Mouse (Mus musculus) liver, postnatal 0 days (tissue): Measurements from ENCODE around the gene Hoxb3. TPM values are rescaled to one million over a fixed set of nuclear protein-coding genes. Genes with fewer than 3 reads are reported as not detected.

Experiments
- ATAC-seq: fragments of 200-750 bp; cut with Nextera tagmentation; 2 replicates; pipeline ENCODE4 v1.8.0; 2017; ENCODE audit warnings: mild to moderate bottlenecking, moderate library complexity
- DNase-seq: peaks from one replicate; pipeline ENCODE4 v3.0.0-alpha.2; 2016
- H3K27ac ChIP-seq: fragments of 300-500 bp; sonication (generic); 2 replicates; pipeline ENCODE4 v1.5.1; 2014; ENCODE audit warnings: antibody characterized with exemption, moderate library complexity, mild to moderate bottlenecking, low read depth
- H3K27me3 ChIP-seq: fragments of 300-500 bp; sonication (generic); 2 replicates; pipeline ENCODE4 v1.6.1; 2014; ENCODE audit warnings: low read length, control low read depth, mixed read lengths; ENCODE audit not compliant: insufficient read depth
- H3K36me3 ChIP-seq: fragments of 300-500 bp; sonication (generic); replicated peaks from 2 replicates; pipeline ENCODE4 v1.6.1; 2014; ENCODE audit warnings: mild to moderate bottlenecking, control low read depth, low read length, moderate library complexity, mixed read lengths; ENCODE audit not compliant: insufficient read depth
- H3K4me1 ChIP-seq: fragments of 300-500 bp; sonication (generic); 2 replicates; pipeline ENCODE4 v1.6.1; 2014; ENCODE audit warnings: antibody characterized with exemption, mild to moderate bottlenecking, control low read depth; ENCODE audit not compliant: insufficient read depth
- H3K4me2 ChIP-seq: fragments of 300-500 bp; sonication (generic); 2 replicates; pipeline ENCODE4 v1.6.1; 2014; ENCODE audit warnings: low read depth, mild to moderate bottlenecking, low read length, moderate library complexity, mixed read lengths
- H3K4me3 ChIP-seq: fragments of 300-500 bp; sonication (generic); 2 replicates; pipeline ENCODE4 v1.5.1; 2014; ENCODE audit warnings: low read depth, low read length
- H3K9ac ChIP-seq: fragments of 300-500 bp; sonication (generic); replicated peaks from 2 replicates; pipeline ENCODE4 v1.6.1; 2014; ENCODE audit warnings: mild to moderate bottlenecking, moderate library complexity
- H3K9me3 ChIP-seq: fragments of 300-500 bp; sonication (generic); 2 replicates; pipeline ENCODE4 v1.6.1; 2016; ENCODE audit warnings: mild to moderate bottlenecking, control low read depth, low read length, mixed read lengths
- CTCF ChIP-seq: sonication (generic); IDR thresholded peaks from 2 replicates; pipeline ENCODE4 v1.5.1; 2016; ENCODE audit warnings: antibody characterized with exemption, low read depth
- EP300 ChIP-seq: IDR thresholded peaks from 2 replicates; pipeline ENCODE4 v1.6.1; 2016; ENCODE audit warnings: antibody characterized with exemption, low read depth, mild to moderate bottlenecking
- WGBS: fragments of 180-500 bp; shearing (Covaris S2); extraction: QIAGEN DNeasy Blood & Tissue Kit; methylation state at CpG from one replicate; pipeline ENCODE4 v1.1.7; 2014; ENCODE audit not compliant: insufficient replicate concordance; 5-methylcytosine and 5-hydroxymethylcytosine counted together
- polyA plus RNA-seq: library from polyadenylated mRNA; unstranded; fragments of >200 nt; fragmentation: Nextera tagmentation; extraction: Ambion mirVana; gene quantifications from 2 replicates; pipeline ENCODE4 v1.2.1, GENCODE M21; 2015

Gene Hoxb3
- polyA plus RNA-seq, 1 experiment from 2014 or later = 0.26 TPM

DNA sequence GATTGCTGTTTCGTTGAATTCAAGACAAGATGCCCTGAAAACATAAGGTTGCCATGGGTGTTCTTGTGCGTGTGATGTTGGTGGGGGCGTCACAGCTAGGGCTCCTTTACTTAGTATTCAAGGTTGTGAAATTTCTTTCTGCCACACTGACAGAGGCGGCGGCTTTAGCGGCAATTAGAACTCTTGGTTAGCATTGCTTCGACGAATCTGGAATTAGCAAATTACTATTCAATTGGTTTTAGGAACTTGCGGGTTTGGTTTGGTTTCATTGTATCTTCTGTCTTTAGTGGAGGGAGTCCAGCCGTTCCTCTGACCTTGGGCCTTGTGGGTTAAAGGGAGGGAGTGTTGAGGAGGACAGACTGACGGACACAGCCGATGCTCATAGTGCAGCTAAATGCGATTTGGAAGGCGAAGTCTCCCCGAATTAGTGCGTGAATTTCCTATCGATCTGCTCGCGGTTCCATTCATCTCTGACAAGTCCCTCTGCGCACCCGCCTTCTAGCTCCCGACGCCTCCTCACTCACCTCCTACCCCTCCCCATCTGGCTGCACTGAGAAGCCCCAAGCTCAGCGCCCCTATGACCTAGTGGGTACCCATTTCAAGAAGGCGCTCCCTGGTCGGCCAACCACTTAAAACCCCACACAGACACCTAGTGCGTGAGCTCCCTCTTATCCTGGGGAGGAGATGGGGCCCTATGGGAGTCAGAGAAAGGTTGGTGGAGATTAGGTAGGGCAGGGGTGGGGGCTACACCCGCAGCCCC, 5.3 kb upstream of the Hoxb3 start, which contains the start of gene Hoxb4:
TSS of gene Hoxb4 (plus strand) at position 660 of the 760 bp plus-strand sequence.
- DNase-seq (peak; percentile 14), ATAC-seq (no peak)
- no peaks in the 10 kb centered on the region for H3K9me3 ChIP-seq
- H3K4me3 ChIP-seq = peak within 1 kb of the TSS; percentile 49
- H3K4me1 ChIP-seq = no peaks in the 10 kb centered on the region
- peak within 1 kb of the TSS; percentile 68 for H3K27ac ChIP-seq
- TF ChIP-seq EP300 (no peak), CTCF (no peak)
- H3K27me3 ChIP-seq = peaks cover 82% of the 10 kb centered on the region
- peak within 1 kb of the TSS; percentile 69 for H3K4me2 ChIP-seq
- H3K36me3 ChIP-seq = no peaks in the 10 kb centered on the region
- WGBS = 9% methylated on average over 28 of the region's 28 CpGs
- H3K9ac ChIP-seq = peak within 1 kb of the TSS; percentile 54

DNA sequence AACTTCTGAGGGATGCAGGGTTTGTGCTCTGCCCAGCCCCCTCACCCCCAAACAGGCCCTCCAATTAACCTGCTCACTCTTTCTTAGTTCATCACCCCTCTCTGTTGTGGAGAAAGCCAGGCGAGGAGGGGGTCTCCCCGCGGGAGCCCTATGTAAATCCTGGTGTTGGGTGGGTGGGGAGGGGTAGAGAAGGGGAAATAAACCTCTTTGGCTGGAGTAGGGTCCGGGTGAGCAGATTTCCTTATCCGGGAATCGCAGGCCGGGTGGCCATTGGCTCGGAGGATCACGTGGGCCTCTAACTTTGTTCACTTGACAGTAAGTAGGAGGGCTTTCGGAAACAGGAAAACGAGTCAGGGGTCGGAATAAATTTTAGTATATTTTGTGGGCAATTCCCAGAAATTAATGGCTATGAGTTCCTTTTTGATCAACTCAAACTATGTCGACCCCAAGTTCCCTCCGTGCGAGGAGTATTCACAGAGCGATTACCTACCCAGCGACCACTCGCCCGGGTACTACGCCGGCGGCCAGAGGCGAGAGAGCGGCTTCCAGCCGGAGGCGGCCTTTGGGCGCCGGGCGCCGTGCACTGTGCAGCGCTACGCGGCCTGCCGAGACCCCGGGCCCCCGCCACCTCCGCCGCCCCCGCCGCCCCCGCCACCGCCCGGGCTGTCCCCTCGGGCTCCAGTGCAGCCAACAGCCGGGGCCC, 4.6 kb upstream of the Hoxb3 start:
- TF ChIP-seq CTCF = no peak
- no peak for TF ChIP-seq EP300
- Histone ChIP-seq H3K4me3 (peak overlapping the region; percentile 49), H3K4me1 (no peaks in the 10 kb centered on the region), H3K27me3 (peaks cover 75% of the 10 kb centered on the region), H3K36me3 (no peaks in the 10 kb centered on the region), H3K4me2 (peak overlapping the region; percentile 69), H3K27ac (peak overlapping the region; percentile 68), H3K9ac (peak overlapping the region; percentile 54), H3K9me3 (no peaks in the 10 kb centered on the region)
- WGBS = under 1% methylated on average over 44 of the region's 45 CpGs
- peak; percentile 29 for DNase-seq
- peak; percentile 59; the same call in 1 of the 2 replicates for ATAC-seq

DNA sequence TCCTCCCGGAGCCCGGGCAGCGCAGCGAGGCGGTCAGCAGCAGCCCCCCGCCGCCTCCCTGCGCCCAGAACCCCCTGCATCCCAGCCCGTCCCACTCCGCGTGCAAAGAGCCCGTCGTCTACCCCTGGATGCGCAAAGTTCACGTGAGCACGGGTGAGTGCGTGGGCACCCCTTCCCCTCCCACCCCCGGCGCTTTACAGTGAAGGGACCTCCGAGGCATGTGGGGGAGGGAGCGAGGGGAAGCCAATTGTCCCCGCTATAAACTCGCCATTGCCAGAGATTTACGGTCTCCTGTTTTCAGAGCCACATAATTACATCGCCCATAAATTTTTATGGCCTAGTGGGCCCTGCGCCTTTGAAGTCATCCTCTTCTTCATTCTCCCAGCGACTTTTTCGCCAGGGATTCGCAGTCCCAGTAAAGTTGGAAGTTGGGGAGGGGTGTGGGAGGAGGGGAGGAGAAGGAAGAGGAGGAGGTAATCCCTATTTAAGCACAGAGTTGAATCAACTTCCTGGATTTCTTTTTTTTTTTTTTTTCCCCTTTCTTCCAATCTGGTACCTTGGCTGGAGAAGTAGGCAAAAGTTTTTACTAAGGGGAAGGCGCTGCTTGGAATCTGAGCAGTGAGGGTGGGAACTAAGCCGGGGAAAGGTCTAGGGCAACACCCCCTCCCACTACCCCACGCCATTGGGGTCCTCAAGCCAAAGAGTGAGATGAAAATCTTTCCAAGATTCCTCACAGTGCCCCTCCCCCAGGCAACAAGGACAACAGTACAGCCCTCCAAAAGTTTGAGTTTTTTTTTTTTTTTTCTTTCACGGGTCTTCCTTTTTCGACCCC, 3.8 kb upstream of the Hoxb3 start:
- Histone ChIP-seq H3K4me3 (peak overlapping the region; percentile 49), H3K9me3 (no peaks in the 10 kb centered on the region), H3K27ac (peak overlapping the region; percentile 68), H3K36me3 (no peaks in the 10 kb centered on the region), H3K4me1 (no peaks in the 10 kb centered on the region), H3K9ac (peak overlapping the region; percentile 54), H3K4me2 (peak overlapping the region; percentile 69), H3K27me3 (peaks cover 73% of the 10 kb centered on the region)
- WGBS = under 1% methylated on average over 34 of the region's 34 CpGs
- peak; percentile 15 for DNase-seq
- TF ChIP-seq CTCF (no peak), EP300 (no peak)
- no peak; the same call in 1 of the 2 replicates for ATAC-seq

DNA sequence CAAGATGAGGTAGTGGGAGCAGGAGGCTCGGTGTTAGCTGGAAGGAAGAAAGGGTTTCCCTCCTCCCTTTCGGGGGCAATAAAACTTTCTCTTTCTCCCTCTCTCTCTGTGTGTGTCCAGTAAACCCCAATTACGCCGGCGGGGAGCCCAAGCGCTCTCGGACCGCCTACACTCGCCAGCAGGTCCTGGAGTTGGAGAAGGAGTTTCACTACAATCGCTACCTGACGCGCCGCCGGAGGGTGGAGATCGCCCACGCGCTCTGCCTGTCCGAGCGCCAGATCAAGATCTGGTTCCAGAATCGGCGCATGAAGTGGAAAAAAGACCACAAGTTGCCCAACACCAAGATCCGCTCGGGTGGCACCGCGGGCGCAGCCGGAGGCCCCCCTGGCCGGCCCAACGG, 3.2 kb upstream of the Hoxb3 start:
- ATAC-seq (no peak), DNase-seq (peak; percentile 18)

DNA sequence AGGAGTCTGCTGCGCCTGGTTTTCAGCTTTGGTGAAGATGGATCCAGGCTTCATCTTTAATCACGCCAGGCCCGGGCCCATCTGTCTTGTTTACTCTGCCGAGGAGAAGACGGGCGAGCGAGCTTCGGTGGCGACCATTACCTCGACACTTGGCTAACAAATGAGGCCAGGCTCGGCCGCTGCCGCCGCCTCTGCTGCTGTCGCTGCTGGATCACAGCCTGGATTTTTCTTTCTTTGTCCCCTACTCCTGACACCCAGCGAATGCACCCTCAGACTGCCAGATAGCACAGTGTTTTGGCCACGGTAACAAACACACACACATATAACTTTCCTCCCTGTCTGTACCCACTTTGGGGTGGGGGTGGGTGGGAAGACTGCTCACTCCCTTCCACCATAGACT, 2.4 kb upstream of the Hoxb3 start:
- no peaks in the 10 kb centered on the region for H3K36me3 ChIP-seq
- TF ChIP-seq EP300 (no peak), CTCF (no peak)
- H3K27ac ChIP-seq = no peak overlapping the region; the same call in 1 of the 2 replicates
- no peak overlapping the region for H3K9ac ChIP-seq
- ATAC-seq (no peak), DNase-seq (peak; percentile 13)
- H3K27me3 ChIP-seq = peaks cover 68% of the 10 kb centered on the region
- H3K4me1 ChIP-seq = no peaks in the 10 kb centered on the region
- H3K4me3 ChIP-seq = no peak overlapping the region
- WGBS = 46% methylated on average over 17 of the region's 17 CpGs
- H3K9me3 ChIP-seq = no peaks in the 10 kb centered on the region
- peak overlapping the region; percentile 32; the same call in 1 of the 2 replicates for H3K4me2 ChIP-seq

More for the DNA sequence above, 3.2 kb upstream of the Hoxb3 start:
- TF ChIP-seq EP300 = no peak
- no peak for TF ChIP-seq CTCF
- Histone ChIP-seq H3K9me3 (no peaks in the 10 kb centered on the region), H3K4me1 (no peaks in the 10 kb centered on the region), H3K4me3 (peak overlapping the region; percentile 49), H3K27ac (peak overlapping the region; percentile 55), H3K36me3 (no peaks in the 10 kb centered on the region), H3K4me2 (peak overlapping the region; percentile 69), H3K9ac (peak overlapping the region; percentile 11; the same call in 1 of the 2 replicates), H3K27me3 (peaks cover 70% of the 10 kb centered on the region)
- under 1% methylated on average over 29 of the region's 29 CpGs for WGBS

DNA sequence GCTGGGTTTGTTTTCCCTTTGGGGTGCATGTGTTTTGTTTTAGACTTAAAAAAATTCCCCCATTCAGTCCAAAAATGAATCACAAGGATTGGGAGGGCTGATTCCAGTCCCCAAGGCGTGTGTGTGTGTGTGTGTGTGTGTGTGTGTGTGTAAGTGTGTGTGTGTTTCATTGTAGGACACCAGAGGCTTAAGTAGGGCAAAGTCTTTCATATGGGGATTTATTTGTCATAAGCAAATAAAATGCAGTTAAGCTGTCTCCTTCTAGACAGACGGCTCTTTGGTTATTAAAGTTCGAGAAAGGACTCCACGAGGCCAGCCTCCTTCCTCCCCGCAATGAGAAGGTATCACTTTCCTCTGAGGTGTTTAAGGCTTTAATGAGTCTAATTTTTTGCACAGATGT, 1.3 kb upstream of the Hoxb3 start:
- Histone ChIP-seq H3K27ac (no peak overlapping the region), H3K27me3 (peaks cover 66% of the 10 kb centered on the region), H3K4me2 (no peak overlapping the region), H3K4me3 (no peak overlapping the region), H3K36me3 (no peaks in the 10 kb centered on the region), H3K9me3 (no peaks in the 10 kb centered on the region), H3K4me1 (no peaks in the 10 kb centered on the region), H3K9ac (no peak overlapping the region)
- DNase-seq = no peak
- 44% methylated on average over 5 of the region's 5 CpGs for WGBS
- TF ChIP-seq EP300 (no peak), CTCF (no peak)
- ATAC-seq = no peak
